Mouse (Mus musculus) cerebellum, postnatal 14 days (tissue): ENCODE measurements around the gene Gtf2h5.
A peak's percentile ranks its signal among the peaks of the same experiment; 100 is the strongest.

Experiments used
- DNase-seq, 2 experiments: peaks; one replicate each; pipeline ENCODE4 v3.0.0; 2021; ENCODE audit warnings: mixed read lengths in 2 of 2

Gene Gtf2h5

GRCm38 (mm10) chr17:6079287-6080122, at the start of gene Gtf2h5, which contains the start of gene Serac1:
Gene Gtf2h5 (plus strand): TSS chr17:6079786.
Gene Serac1 (minus strand): TSS chr17:6079741.
- peak; percentile 99 for DNase-seq

- DNase-seq, result no peak
Measured at GRCm38 (mm10) chr17:6035661-6036060, 43.9 kb upstream of the Gtf2h5 start.

GRCm38 (mm10) chr17:6036458-6036857, 43.1 kb upstream of the Gtf2h5 start:
- no peak for DNase-seq

GRCm38 (mm10) chr17:6036872-6037271, 42.7 kb upstream of the Gtf2h5 start:
- no peak for DNase-seq

GRCm38 (mm10) chr17:6037507-6037906, 42.1 kb upstream of the Gtf2h5 start:
- no peak for DNase-seq

- no peak for DNase-seq
Measured at GRCm38 (mm10) chr17:6052801-6053200, 26.8 kb upstream of the Gtf2h5 start.

GRCm38 (mm10) chr17:6054934-6055355, 24.6 kb upstream of the Gtf2h5 start:
- peak; percentile 61 to 66 for DNase-seq

- DNase-seq, result no peak
Measured at GRCm38 (mm10) chr17:6062793-6063192, 16.8 kb upstream of the Gtf2h5 start.

- no peak for DNase-seq
Measured at GRCm38 (mm10) chr17:6063532-6063931, 16.1 kb upstream of the Gtf2h5 start.

- no peak for DNase-seq
Measured at GRCm38 (mm10) chr17:6066021-6066420, 13.6 kb upstream of the Gtf2h5 start.

GRCm38 (mm10) chr17:6067613-6068012, 12.0 kb upstream of the Gtf2h5 start:
- DNase-seq, result no peak

GRCm38 (mm10) chr17:6069866-6070265, 9.7 kb upstream of the Gtf2h5 start:
- DNase-seq, result no peak

GRCm38 (mm10) chr17:6073405-6073804, 6.2 kb upstream of the Gtf2h5 start:
- DNase-seq, result no peak

GRCm38 (mm10) chr17:6083323-6083890, 3.8 kb downstream of the Gtf2h5 start:
- no peak for DNase-seq

- DNase-seq, result no peak
Measured at GRCm38 (mm10) chr17:6091604-6092003, 12.0 kb downstream of the Gtf2h5 start.

- no peak for DNase-seq
Measured at GRCm38 (mm10) chr17:6095579-6095978, 16.0 kb downstream of the Gtf2h5 start.

GRCm38 (mm10) chr17:6097884-6098283, 18.3 kb downstream of the Gtf2h5 start:
- DNase-seq, result peak; percentile 79 to 81

- DNase-seq, result no peak
Measured at GRCm38 (mm10) chr17:6102287-6102686, 22.7 kb downstream of the Gtf2h5 start.

GRCm38 (mm10) chr17:6103566-6103965, 24.0 kb downstream of the Gtf2h5 start:
- no peak for DNase-seq

- DNase-seq, result peak; percentile 83 to 86
Measured at GRCm38 (mm10) chr17:6106361-6107014, 26.9 kb downstream of the Gtf2h5 start, which contains the start of gene Tulp4. Gene Tulp4 (plus strand): TSS chr17:6106437.

- peak; percentile 71 to 75 for DNase-seq
Measured at GRCm38 (mm10) chr17:6107015-6107601, 27.5 kb downstream of the Gtf2h5 start.

- DNase-seq, result no peak
Measured at GRCm38 (mm10) chr17:6108175-6108574, 28.6 kb downstream of the Gtf2h5 start.

GRCm38 (mm10) chr17:6110956-6111355, 31.4 kb downstream of the Gtf2h5 start:
- peak; percentile 71 to 72 for DNase-seq
